Mouse (Mus musculus): ENCODE results near the gene Ifna1.
"Not testable (repeated sequence)": the region's sequence is repeated elsewhere in the genome, so short reads cannot be mapped to it uniquely, and the experiment has no call there.

Gene Ifna1

GRCm38 (mm10) chr4:88849698-88850097 is at the start of gene Ifna1:
Gene Ifna1, plus strand, starts transcription at chr4:88850087.
- no peak for DNase-seq (ENCODE audit: low spot score in 2 of 2)

- DNase-seq (ENCODE audit: low spot score in 2 of 2): not testable (repeated sequence)
These were observed 46.9 kb upstream of the Ifna1 start, which contains the start of gene Gm13287 for GRCm38 (mm10) chr4:88802954-88803353. Gene Gm13287, plus strand, starts transcription at chr4:88803254.

GRCm38 (mm10) chr4:88805231-88805630 is 44.7 kb upstream of the Ifna1 start, which contains the start of gene Gm13288:
Gene Gm13288, plus strand, starts transcription at chr4:88805531.
- not testable (repeated sequence) for DNase-seq (ENCODE audit: low spot score in 2 of 2)

- peak in 1 of 2 experiments; percentile 3 for DNase-seq (ENCODE audit: low spot score in 2 of 2)
These were observed 44.1 kb upstream of the Ifna1 start for GRCm38 (mm10) chr4:88805761-88806160.

GRCm38 (mm10) chr4:88815928-88816327 is 34.0 kb upstream of the Ifna1 start, which contains the start of gene Ifna7:
Gene Ifna7, plus strand, starts transcription at chr4:88816228.
- DNase-seq (ENCODE audit: low spot score in 2 of 2): no peak

GRCm38 (mm10) chr4:88819659-88820058 is 30.2 kb upstream of the Ifna1 start, which contains the start of gene Ifna11:
Gene Ifna11, plus strand, starts transcription at chr4:88819959.
- no peak for DNase-seq (ENCODE audit: low spot score in 2 of 2)

- no peak for DNase-seq (ENCODE audit: low spot score in 2 of 2)
These were observed 26.9 kb upstream of the Ifna1 start for GRCm38 (mm10) chr4:88822995-88823394.

- not testable (repeated sequence) for DNase-seq (ENCODE audit: low spot score in 2 of 2)
These were observed 22.8 kb upstream of the Ifna1 start, which contains the start of gene Ifna6 for GRCm38 (mm10) chr4:88827116-88827515. Gene Ifna6, plus strand, starts transcription at chr4:88827416.

- peak in 1 of 2 experiments; percentile 27 for DNase-seq (ENCODE audit: low spot score in 2 of 2)
These were observed 19.4 kb upstream of the Ifna1 start for GRCm38 (mm10) chr4:88830523-88830922.

- not testable (repeated sequence) for DNase-seq (ENCODE audit: low spot score in 2 of 2)
These were observed 14.7 kb upstream of the Ifna1 start, which contains the start of gene Ifna5 for GRCm38 (mm10) chr4:88835225-88835624. Gene Ifna5, plus strand, starts transcription at chr4:88835525.

- DNase-seq (ENCODE audit: low spot score in 2 of 2): peak in 1 of 2 experiments; percentile 7
These were observed 11.1 kb upstream of the Ifna1 start for GRCm38 (mm10) chr4:88838828-88839227.

- DNase-seq (ENCODE audit: low spot score in 2 of 2): no peak
These were observed 9.8 kb upstream of the Ifna1 start for GRCm38 (mm10) chr4:88840058-88840457.

- no peak for DNase-seq (ENCODE audit: low spot score in 2 of 2)
These were observed 8.4 kb upstream of the Ifna1 start, which contains the start of gene Ifna4 for GRCm38 (mm10) chr4:88841438-88841911. Gene Ifna4, plus strand, starts transcription at chr4:88841861.

- no peak for DNase-seq (ENCODE audit: low spot score in 2 of 2)
These were observed 4.6 kb upstream of the Ifna1 start for GRCm38 (mm10) chr4:88845334-88845733.

GRCm38 (mm10) chr4:88851026-88851763 is 1.3 kb downstream of the Ifna1 start:
- DNase-seq (ENCODE audit: low spot score in 2 of 2): no peak

GRCm38 (mm10) chr4:88859214-88859613 is 9.3 kb downstream of the Ifna1 start:
- DNase-seq (ENCODE audit: low spot score in 2 of 2): no peak

- no peak for DNase-seq (ENCODE audit: low spot score in 2 of 2)
These were observed 13.4 kb downstream of the Ifna1 start for GRCm38 (mm10) chr4:88863309-88863708.

GRCm38 (mm10) chr4:88864599-88864998 is 14.7 kb downstream of the Ifna1 start:
- DNase-seq (ENCODE audit: low spot score in 2 of 2): no peak

GRCm38 (mm10) chr4:88865011-88865569 is 15.2 kb downstream of the Ifna1 start:
- DNase-seq (ENCODE audit: low spot score in 2 of 2): no peak

GRCm38 (mm10) chr4:88867366-88867925 is 17.6 kb downstream of the Ifna1 start:
- peak in 1 of 2 experiments; percentile 77 for DNase-seq (ENCODE audit: low spot score in 2 of 2)

GRCm38 (mm10) chr4:88867926-88868911 is 18.3 kb downstream of the Ifna1 start:
- DNase-seq (ENCODE audit: low spot score in 2 of 2): no peak

Measured in left cerebral cortex, adult 9 months (tissue).